Mouse (Mus musculus) adrenal gland, postnatal 4 days (tissue): ENCODE results near the gene Nubp1. TPM values are rescaled to one million over a fixed set of nuclear protein-coding genes. Genes with fewer than 3 reads are reported as not detected.
A peak's percentile ranks its signal among the peaks of the same experiment; 100 is the strongest.

Experiments
- DNase-seq, 2 experiments: peaks; one replicate each; pipeline ENCODE4 v3.0.0; 2021 to 2022; ENCODE audit warnings: low spot score in 2 of 2, mixed read lengths in 2 of 2
- long read RNA-seq, 2 experiments: library from polyadenylated mRNA; stranded (forward); transcript quantifications; one replicate each; pipeline ENCODE4 v2.0.0; 2021
- total RNA-seq, 2 experiments: library from RNA; stranded (reverse); gene quantifications; 2 replicates each; pipeline ENCODE4 v1.2.3; 2021

The Nubp1 gene
- 10 to 100 TPM; 22.2 to 23.4 TPM for total RNA-seq
- long read RNA-seq, experiment 1, transcript Nubp1-201 (11 exons, 2,121 nt) = major isoform, 44 of 51 reads
- long read RNA-seq, experiment 1, partial matches to known transcripts = 1 of 51 reads
- long read RNA-seq, experiment 1, other reads (novel, unspliced or antisense) = 6 of 51 reads
- long read RNA-seq, experiment 2, transcript Nubp1-201 (11 exons, 2,121 nt) = major isoform, 65 of 95 reads
- long read RNA-seq, experiment 2, partial matches to known transcripts = 5 of 95 reads
- long read RNA-seq, experiment 2, other reads (novel, unspliced or antisense) = 25 of 95 reads

- DNase-seq = peak; percentile 74 to 86
Observed at GRCm38 (mm10) chr16:10411764-10412746, at the start of gene Nubp1. Nubp1 (plus strand) TSS chr16:10411948.

GRCm38 (mm10) chr16:10363061-10363460 lies 48.7 kb upstream of the Nubp1 start:
- no peak for DNase-seq

GRCm38 (mm10) chr16:10365796-10366195 lies 46.0 kb upstream of the Nubp1 start:
- no peak for DNase-seq

GRCm38 (mm10) chr16:10366240-10367217 lies 45.2 kb upstream of the Nubp1 start:
- DNase-seq = peak in 1 of 2 experiments; percentile 10

GRCm38 (mm10) chr16:10369468-10369934 lies 42.2 kb upstream of the Nubp1 start:
- DNase-seq = no peak

GRCm38 (mm10) chr16:10369996-10370395 lies 41.8 kb upstream of the Nubp1 start:
- DNase-seq = no peak

- no peak for DNase-seq
Observed at GRCm38 (mm10) chr16:10372372-10372771, 39.4 kb upstream of the Nubp1 start.

GRCm38 (mm10) chr16:10374254-10375011 lies 37.3 kb upstream of the Nubp1 start:
- peak in 1 of 2 experiments; percentile 16 for DNase-seq

GRCm38 (mm10) chr16:10377286-10377685 lies 34.5 kb upstream of the Nubp1 start:
- DNase-seq = no peak

- DNase-seq = no peak
Observed at GRCm38 (mm10) chr16:10379531-10379930, 32.2 kb upstream of the Nubp1 start.

- DNase-seq = no peak
Observed at GRCm38 (mm10) chr16:10384060-10384497, 27.7 kb upstream of the Nubp1 start.

GRCm38 (mm10) chr16:10384544-10384943 lies 27.2 kb upstream of the Nubp1 start:
- no peak for DNase-seq

- DNase-seq = no peak
Observed at GRCm38 (mm10) chr16:10385261-10385660, 26.5 kb upstream of the Nubp1 start.

GRCm38 (mm10) chr16:10388634-10389365 lies 22.9 kb upstream of the Nubp1 start:
- DNase-seq = no peak

- DNase-seq = no peak
Observed at GRCm38 (mm10) chr16:10392587-10392986, 19.2 kb upstream of the Nubp1 start.

- no peak for DNase-seq
Observed at GRCm38 (mm10) chr16:10394699-10395540, 16.8 kb upstream of the Nubp1 start, which contains the start of gene Tekt5. Tekt5 (minus strand) TSS chr16:10395490.

- DNase-seq = no peak
Observed at GRCm38 (mm10) chr16:10398755-10399154, 13.0 kb upstream of the Nubp1 start.

GRCm38 (mm10) chr16:10399160-10399559 lies 12.6 kb upstream of the Nubp1 start:
- peak; percentile 60 to 66 for DNase-seq
